Mouse (Mus musculus): ENCODE results near the gene Fscn3. TPM values are rescaled to one million over a fixed set of nuclear protein-coding genes. Genes with fewer than 3 reads are reported as not detected.

The Fscn3 gene
- total RNA-seq, 2 experiments from 2014 or later = not detected

DNA sequence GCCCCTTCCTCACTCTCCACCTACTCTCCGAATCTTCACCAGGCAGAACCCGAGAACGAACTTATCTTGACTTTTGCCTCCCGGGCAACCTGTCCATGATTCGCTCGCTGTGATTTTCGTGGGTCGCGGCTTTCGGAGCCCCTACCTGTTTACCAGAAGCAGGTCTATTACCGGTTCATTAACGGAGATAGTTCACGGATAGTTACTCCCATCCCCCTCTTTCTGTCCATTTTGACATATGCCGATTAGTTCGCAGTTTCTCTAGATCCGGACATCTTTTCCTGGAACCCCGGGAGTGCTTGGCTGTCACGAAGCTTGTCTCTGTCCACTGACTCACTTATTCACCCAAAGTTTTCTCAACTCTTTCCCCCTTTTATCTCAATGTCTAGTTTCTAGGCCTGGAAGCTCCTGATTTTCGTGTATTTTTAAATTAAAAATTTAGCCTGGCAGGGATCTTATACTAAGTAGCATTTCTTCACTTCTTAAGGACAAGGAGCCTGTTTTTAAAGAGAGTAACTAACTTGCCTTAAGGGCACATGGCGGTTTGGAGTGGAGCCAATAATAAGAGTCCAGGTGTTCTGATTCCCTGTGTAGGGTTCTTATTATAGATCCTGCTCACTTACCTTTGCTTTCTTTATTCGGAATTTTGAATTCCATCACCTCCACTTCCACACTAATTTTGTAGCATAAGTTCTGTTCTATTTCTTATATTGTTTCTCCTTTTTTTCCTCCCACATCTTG lies 53.3 kb downstream of the Fscn3 start:
- DNase-seq (ENCODE audit: extremely low spot score in 1 of 2, low spot score in 1 of 2) = no peak

DNA sequence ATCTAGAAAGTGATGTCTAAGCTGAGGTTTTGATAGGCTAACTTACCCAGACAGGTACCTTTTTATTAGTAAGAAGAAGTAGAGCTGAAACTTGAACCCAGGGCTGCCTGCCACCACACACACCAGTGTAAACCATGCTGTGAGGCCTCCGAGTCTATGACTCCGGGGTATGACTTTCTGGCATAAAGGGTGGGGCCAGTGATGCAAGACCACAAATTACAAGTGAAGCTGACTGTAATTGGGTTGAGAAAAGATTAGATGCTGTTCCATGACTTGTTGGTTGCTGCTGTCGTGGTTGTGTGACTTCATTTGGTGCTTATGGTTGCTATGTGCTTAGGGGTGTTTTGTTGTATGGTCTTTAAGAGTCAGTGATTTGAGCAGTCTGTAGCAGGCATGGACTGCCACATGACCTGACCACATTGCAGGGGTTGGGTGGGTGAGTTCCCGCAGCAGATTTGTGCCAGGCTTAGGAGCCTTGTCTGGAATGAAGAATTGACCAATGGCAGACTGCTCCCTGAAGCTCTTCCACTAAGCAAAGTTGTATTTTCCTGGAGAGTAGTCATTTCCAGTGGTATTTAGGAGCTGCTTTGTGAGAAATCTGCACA lies 55.2 kb downstream of the Fscn3 start:
- DNase-seq (ENCODE audit: extremely low spot score in 1 of 2, low spot score in 1 of 2) = no peak

DNA sequence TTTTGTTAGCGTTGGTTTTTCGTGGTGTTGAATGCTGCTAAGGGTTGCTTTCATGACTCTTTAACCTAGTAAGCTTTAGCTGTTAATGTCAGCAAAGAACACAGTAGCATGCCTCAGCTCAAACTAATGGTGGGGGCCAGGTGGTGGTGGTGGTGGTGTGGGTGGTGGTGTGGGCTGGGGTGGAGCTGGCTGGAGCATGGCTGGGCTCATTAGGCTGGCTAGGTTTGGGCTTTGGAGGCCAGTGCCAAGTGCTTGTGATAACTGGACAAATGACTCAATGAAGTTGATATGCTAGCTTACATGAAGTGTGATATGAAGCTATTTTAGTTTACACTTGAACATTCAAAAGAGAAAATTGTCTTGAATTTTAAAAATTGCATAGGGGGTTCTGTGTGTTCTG lies 58.4 kb downstream of the Fscn3 start:
- no peak for DNase-seq (ENCODE audit: extremely low spot score in 1 of 2, low spot score in 1 of 2)

DNA sequence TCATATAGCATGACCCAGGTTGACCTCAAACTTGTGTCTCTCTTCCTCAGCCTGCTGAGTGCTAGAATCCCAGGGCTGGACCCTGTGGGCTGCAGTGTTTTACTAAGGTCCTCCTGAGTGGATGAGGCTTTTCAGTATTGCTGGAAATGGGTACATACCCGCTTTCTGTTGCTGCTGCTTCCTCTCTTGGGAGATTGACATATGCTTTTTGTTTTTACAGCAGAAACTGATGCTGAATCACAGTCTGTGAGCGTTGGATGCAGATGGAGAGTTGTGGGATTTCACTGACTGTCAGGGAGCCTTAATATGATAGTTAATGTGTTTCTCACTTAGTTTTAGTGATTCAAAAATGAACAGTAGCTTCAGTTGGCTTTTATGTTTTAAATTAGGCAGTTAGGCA lies 58.9 kb downstream of the Fscn3 start:
- DNase-seq (ENCODE audit: extremely low spot score in 1 of 2, low spot score in 1 of 2) = peak in 1 of 2 experiments; percentile 14

DNA sequence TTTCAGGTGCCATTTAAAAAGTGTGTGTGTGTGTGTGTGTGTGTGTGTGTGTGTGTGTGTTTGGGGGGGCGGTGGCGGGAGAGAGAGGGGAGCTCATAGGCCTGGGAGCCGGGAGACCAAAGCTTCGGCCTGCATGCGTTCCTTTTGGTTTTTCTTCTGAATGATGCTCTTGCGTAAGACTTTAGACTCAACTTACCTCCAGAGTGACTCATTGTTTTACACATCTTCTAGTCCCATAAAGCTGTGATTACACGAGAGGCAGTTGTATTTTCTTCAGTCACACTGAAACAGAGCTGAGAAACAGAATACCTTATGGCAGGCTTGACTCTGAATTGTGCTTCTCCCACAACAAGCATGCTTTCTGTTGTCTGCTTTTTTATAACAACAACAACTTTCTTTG lies 59.3 kb downstream of the Fscn3 start:
- DNase-seq (ENCODE audit: extremely low spot score in 1 of 2, low spot score in 1 of 2) = no peak

Other genes starting within 250 kb of the Fscn3 start
- gene Zfp800, start 29.8 kb upstream of the Fscn3 start, total RNA-seq (2021) = 10 to 100 TPM; 20.9 to 24.2 TPM
- gene Arf5, start 4.2 kb upstream of the Fscn3 start, total RNA-seq (2021) = 100 to 1,000 TPM; 327 to 334 TPM
- gene Gcc1, start 601 bp downstream of the Fscn3 start, total RNA-seq (2021) = 10 to 100 TPM; 15.4 to 20.6 TPM
- gene Pax4, start 21.6 kb downstream of the Fscn3 start, total RNA-seq (2021) = not detected
- 100 to 1,000 TPM; 113 to 115 TPM for gene Snd1, start 47.4 kb downstream of the Fscn3 start, total RNA-seq (2021)

Measured in layer of hippocampus, postnatal 25 days (tissue).